Mouse (Mus musculus) liver, adult 2 months (tissue): ENCODE results near the gene Vmn2r21. TPM values are rescaled to one million over a fixed set of nuclear protein-coding genes. Genes with fewer than 3 reads are reported as not detected.
"Not testable (repeated sequence)": the region's sequence is repeated elsewhere in the genome, so short reads cannot be mapped to it uniquely, and the experiment has no call there.

ENCODE experiments used
- DNase-seq: peaks from one replicate; pipeline ENCODE4 v3.0.0-alpha.2; 2011; ENCODE audit warnings: low read depth, low spot score; ENCODE audit errors: extremely low read depth
- H3K27ac ChIP-seq: fragments of 200-500 bp; replicated peaks from 2 replicates; pipeline ENCODE4 v1.5.1; 2012; ENCODE audit warnings: low read depth, mild to moderate bottlenecking, control low read depth, inconsistent platforms, low read length; ENCODE audit not compliant: insufficient read depth
- H3K27me3 ChIP-seq: fragments of 200-500 bp; 2 replicates; pipeline ENCODE4 v1.6.1; 2012; ENCODE audit warnings: mild to moderate bottlenecking, moderate library complexity, low read length, inconsistent platforms; ENCODE audit not compliant: control insufficient read depth, insufficient read depth
- H3K36me3 ChIP-seq: fragments of 200-500 bp; 2 replicates; pipeline ENCODE4 v1.6.1; 2012; ENCODE audit warnings: low read length, inconsistent platforms; ENCODE audit not compliant: control insufficient read depth, insufficient read depth
- H3K4me1 ChIP-seq: fragments of 200-500 bp; 2 replicates; pipeline ENCODE4 v1.6.1; 2011; ENCODE audit warnings: low read length; ENCODE audit not compliant: control insufficient read depth, insufficient read depth
- H3K4me3 ChIP-seq: fragments of 200-500 bp; 2 replicates; pipeline ENCODE4 v1.5.1; 2011; ENCODE audit warnings: low read depth, mild to moderate bottlenecking, control low read depth, low read length, moderate library complexity; ENCODE audit not compliant: insufficient read depth
- H3K79me2 ChIP-seq: fragments of 200-500 bp; 2 replicates; pipeline ENCODE4 v1.6.1; 2012; ENCODE audit warnings: inconsistent platforms, mild to moderate bottlenecking, low read length, moderate library complexity; ENCODE audit not compliant: control insufficient read depth, insufficient read depth
- H3K9ac ChIP-seq: fragments of 200-500 bp; 2 replicates; pipeline ENCODE4 v1.6.1; 2012; ENCODE audit warnings: low read depth, mild to moderate bottlenecking, control low read depth, inconsistent platforms, low read length
- WGBS: fragments of 180-500 bp; shearing (Covaris S2); methylation state at CpG from one replicate; pipeline ENCODE4 v1.1.7; 2018; 5-methylcytosine and 5-hydroxymethylcytosine counted together
- polyA plus RNA-seq: library from polyadenylated mRNA; depleted of rRNA; stranded (reverse); fragments of >200 nt; gene quantifications from 2 replicates; pipeline ENCODE4 v1.2.3, GENCODE M21; 2012; rRNA removed
- total RNA-seq: library from RNA; depleted of rRNA; stranded (reverse); fragments of >200 nt; gene quantifications from 2 replicates; pipeline ENCODE4 v1.2.3, GENCODE M21; 2014; rRNA removed

Vmn2r21 gene
- total RNA-seq: not detected in 2 replicates
- not detected in 2 replicates for polyA plus RNA-seq

DNA sequence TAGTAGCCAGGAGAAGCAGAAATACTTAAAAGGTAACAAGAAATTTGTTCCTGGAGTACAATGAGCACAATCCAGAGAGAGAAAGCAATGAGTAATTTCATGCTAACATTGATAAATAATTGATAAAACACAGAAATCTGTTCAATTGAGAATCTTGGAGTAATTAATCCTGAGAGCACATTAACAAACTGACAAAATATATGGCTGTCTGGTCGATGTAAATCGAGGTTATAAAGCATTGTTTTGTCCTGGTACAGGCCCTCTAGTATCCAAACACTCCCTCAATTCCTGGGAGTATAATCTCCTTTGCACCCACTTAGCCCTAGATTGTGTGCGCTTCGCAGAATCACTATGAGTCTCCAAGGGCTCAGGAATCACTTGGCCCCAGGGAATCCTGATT, at the start of gene Vmn2r21:
TSS of gene Vmn2r21 (minus strand) at position 101 of the 400 bp plus-strand sequence.
- H3K27me3 ChIP-seq, H3K27ac ChIP-seq, H3K4me3 ChIP-seq, H3K36me3 ChIP-seq, H3K79me2 ChIP-seq, H3K4me1 ChIP-seq, H3K9ac ChIP-seq, DNase-seq: not testable (repeated sequence)
- no CpG with 5 or more reads among the region's 4 CpGs for WGBS

DNA sequence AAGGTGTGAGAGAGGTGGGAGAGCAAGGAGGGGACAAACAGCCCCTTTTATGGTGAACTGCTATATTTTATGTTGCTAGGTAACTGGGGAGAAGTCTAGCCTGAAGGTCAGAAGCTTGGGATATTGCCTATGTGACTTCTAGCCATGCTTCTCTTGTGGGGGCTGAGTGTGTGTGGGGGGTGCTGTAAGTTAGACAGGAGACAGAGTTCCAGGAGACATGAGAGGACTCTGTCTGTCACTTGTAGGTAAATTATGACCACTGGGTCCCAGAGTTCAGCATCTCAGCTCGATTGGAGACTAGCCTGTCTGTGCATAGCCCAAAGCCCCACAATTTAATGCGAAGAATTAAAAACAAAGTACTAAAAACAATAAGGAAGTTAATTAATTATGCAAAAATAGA, 41.5 kb upstream of the Vmn2r21 start:
- WGBS: no CpG with 5 or more reads among the region's 2 CpGs
- H3K9ac ChIP-seq, H3K4me3 ChIP-seq, H3K27ac ChIP-seq, DNase-seq, H3K27me3 ChIP-seq, H3K4me1 ChIP-seq, H3K36me3 ChIP-seq, H3K79me2 ChIP-seq: not testable (repeated sequence)

GRCm38 (mm10) chr6:123539755-123540154, 6.5 kb upstream of the Vmn2r21 start:
- H3K4me1 ChIP-seq, H3K27ac ChIP-seq, H3K27me3 ChIP-seq, H3K36me3 ChIP-seq, DNase-seq, H3K79me2 ChIP-seq, H3K4me3 ChIP-seq, H3K9ac ChIP-seq: not testable (repeated sequence)
- no CpG with 5 or more reads among the region's 1 CpGs for WGBS

GRCm38 (mm10) chr6:123522263-123523011, 10.8 kb downstream of the Vmn2r21 start:
- not testable (repeated sequence) for H3K27ac ChIP-seq, H3K9ac ChIP-seq, H3K79me2 ChIP-seq, DNase-seq, H3K4me3 ChIP-seq, H3K27me3 ChIP-seq, H3K4me1 ChIP-seq, H3K36me3 ChIP-seq
- no CpG with 5 or more reads among the region's 8 CpGs for WGBS

GRCm38 (mm10) chr6:123473045-123473444, 60.2 kb downstream of the Vmn2r21 start:
- H3K27ac ChIP-seq, H3K27me3 ChIP-seq, H3K4me1 ChIP-seq, H3K9ac ChIP-seq, H3K4me3 ChIP-seq, H3K79me2 ChIP-seq, DNase-seq, H3K36me3 ChIP-seq: not testable (repeated sequence)
- no CpG with 5 or more reads among the region's 5 CpGs for WGBS

GRCm38 (mm10) chr6:123472458-123472987, 60.7 kb downstream of the Vmn2r21 start:
- H3K27me3 ChIP-seq, H3K79me2 ChIP-seq, H3K27ac ChIP-seq, H3K4me1 ChIP-seq, H3K4me3 ChIP-seq, DNase-seq, H3K9ac ChIP-seq, H3K36me3 ChIP-seq: not testable (repeated sequence)
- no CpG with 5 or more reads among the region's 2 CpGs for WGBS

DNA sequence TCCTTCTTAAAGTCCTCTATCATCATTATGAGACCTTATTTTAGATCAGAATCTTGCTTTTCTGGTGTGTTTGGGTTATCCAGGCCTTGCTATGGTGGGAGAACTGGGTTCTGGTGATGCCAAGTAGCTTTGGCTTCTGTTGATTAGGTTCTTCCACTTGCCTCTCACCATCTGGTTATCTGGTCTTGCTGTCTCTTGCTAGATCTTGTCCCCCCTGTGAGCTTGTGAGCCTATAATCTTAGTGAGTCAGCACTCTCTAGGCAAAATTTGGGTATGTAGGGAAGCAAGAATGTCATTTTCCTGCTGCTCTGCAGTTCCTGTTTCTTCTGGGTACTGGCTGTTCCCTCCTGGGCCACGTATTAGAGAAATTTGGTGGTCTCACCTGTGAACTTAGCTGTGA, 64.6 kb downstream of the Vmn2r21 start:
- not testable (repeated sequence) for H3K79me2 ChIP-seq, H3K4me1 ChIP-seq, H3K36me3 ChIP-seq, H3K27me3 ChIP-seq, H3K9ac ChIP-seq, H3K4me3 ChIP-seq, DNase-seq, H3K27ac ChIP-seq
- WGBS: no CpG with 5 or more reads among the region's 1 CpGs

Other genes starting within 250 kb of the Vmn2r21 start
- gene Clec4e, start 243.5 kb downstream of the Vmn2r21 start, total RNA-seq: 0.09 TPM in 1 of 2 replicates, not detected in the other
- gene Clec4e, start 243.5 kb downstream of the Vmn2r21 start, polyA plus RNA-seq: not detected in 2 replicates
- gene Vmn2r19, start 225.1 kb downstream of the Vmn2r21 start, total RNA-seq: not detected in 2 replicates
- not detected in 2 replicates for gene Vmn2r19, start 225.1 kb downstream of the Vmn2r21 start, polyA plus RNA-seq
- gene Vmn2r20, start 115.3 kb downstream of the Vmn2r21 start, total RNA-seq: under 0.01 TPM in 1 of 2 replicates, not detected in the other
- gene Vmn2r20, start 115.3 kb downstream of the Vmn2r21 start, polyA plus RNA-seq: not detected in 2 replicates
- not detected in 2 replicates for gene Vmn2r22, start 117.3 kb upstream of the Vmn2r21 start, total RNA-seq
- not detected in 2 replicates for gene Vmn2r22, start 117.3 kb upstream of the Vmn2r21 start, polyA plus RNA-seq
- gene Vmn2r23, start 169.3 kb upstream of the Vmn2r21 start, total RNA-seq: not detected in 2 replicates
- not detected in 2 replicates for gene Vmn2r23, start 169.3 kb upstream of the Vmn2r21 start, polyA plus RNA-seq
- not detected in 2 replicates for gene Vmn2r24, start 245.5 kb upstream of the Vmn2r21 start, total RNA-seq
- not detected in 2 replicates for gene Vmn2r24, start 245.5 kb upstream of the Vmn2r21 start, polyA plus RNA-seq